Mouse (Mus musculus): ENCODE results near the gene Tbcel. TPM values are rescaled to one million over a fixed set of nuclear protein-coding genes. Genes with fewer than 3 reads are reported as not detected.

The Tbcel gene
- total and polyA plus RNA-seq, 3 experiments = 13.8 to 39.8 (median 20.4) TPM

GRCm38 (mm10) chr9:42382063-42382462 lies 125.5 kb downstream of the Tbcel start:
- Histone ChIP-seq H3K27ac (ENCODE audit: control insufficient read depth, low read depth, low read length) (no peak overlapping the region), H3K27me3 (ENCODE audit: control insufficient read depth in 1 of 2, insufficient read depth in 2 of 2, low read length in 2 of 2) (no peaks in the 10 kb centered on the region; a peak in 1 of 4 replicates), H3K79me2 (ENCODE audit: control insufficient read depth, insufficient read depth, low read length, poor library complexity) (no peaks in the 10 kb centered on the region), H3K9ac (ENCODE audit: control insufficient read depth, low read depth, low read length, poor library complexity, severe bottlenecking) (no peak overlapping the region), H3K4me1 (ENCODE audit: control insufficient read depth in 1 of 2, insufficient read depth in 2 of 2, low read length in 2 of 2) (no peaks in the 10 kb centered on the region), H3K9me3 (replicated peaks; ENCODE audit: insufficient read depth, low read length) (no peaks in the 10 kb centered on the region), H3K4me3 (ENCODE audit: control insufficient read depth in 1 of 2, insufficient read depth in 1 of 2, low read depth in 2 of 2, low read length in 2 of 2) (no peak overlapping the region), H3K36me3 (ENCODE audit: control insufficient read depth in 1 of 2, insufficient read depth in 2 of 2, low read length in 2 of 2) (no peaks in the 10 kb centered on the region)
- no peak for DNase-seq (ENCODE audit: low read depth, low spot score)
- no peak for TF ChIP-seq UBTF (IDR thresholded peaks at IDR 0.05; ENCODE audit: borderline replicate concordance, insufficient read depth, low read depth, low read length)
- TF ChIP-seq MAFK (IDR thresholded peaks at IDR 0.05; ENCODE audit: borderline replicate concordance, low read depth, low read length) = no peak
- TF ChIP-seq USF2 (IDR thresholded peaks at IDR 0.05; ENCODE audit: borderline replicate concordance in 1 of 2, insufficient read depth in 1 of 2, low read depth in 1 of 2, low read length in 2 of 2) = no peak
- no peak for TF ChIP-seq BHLHE40 (IDR thresholded peaks at IDR 0.05; ENCODE audit: borderline replicate concordance, low read depth, low read length)
- TF ChIP-seq ELF1 (IDR thresholded peaks at IDR 0.05; ENCODE audit: low read depth, low read length) = no peak
- no peak for TF ChIP-seq E2F4 (IDR thresholded peaks at IDR 0.05; ENCODE audit: borderline replicate concordance, low read depth, low read length)
- TF ChIP-seq EP300 (IDR thresholded peaks at IDR 0.05; ENCODE audit: low read depth in 1 of 2, low read length in 2 of 2) = no peak
- TF ChIP-seq USF1 (IDR thresholded peaks at IDR 0.05; ENCODE audit: low read depth, low read length) = no peak
- TF ChIP-seq NRF1 (IDR thresholded peaks at IDR 0.05; ENCODE audit: insufficient read depth, low read depth, low read length, poor library complexity, severe bottlenecking) = no peak
- TF ChIP-seq MAX (IDR thresholded peaks at IDR 0.05; ENCODE audit: low read length) = no peak
- no peak for TF ChIP-seq RCOR1 (IDR thresholded peaks at IDR 0.05; ENCODE audit: low read depth, low read length)
- TF ChIP-seq POLR2AphosphoS2 (IDR thresholded peaks at IDR 0.05; ENCODE audit: low read length) = no peak
- no peak for TF ChIP-seq MEF2A (IDR thresholded peaks at IDR 0.05; ENCODE audit: extremely low read depth, insufficient replicate concordance, low read depth, low read length, poor library complexity, severe bottlenecking)

- H3K27me3 ChIP-seq (ENCODE audit: control insufficient read depth in 1 of 2, insufficient read depth in 2 of 2, low read length in 2 of 2) = no peaks in the 10 kb centered on the region
- H3K27ac ChIP-seq (ENCODE audit: control insufficient read depth, low read depth, low read length) = no peak overlapping the region
- TF ChIP-seq MXI1 (IDR thresholded peaks at IDR 0.05; ENCODE audit: low read depth, low read length) (no peak), CHD1 (IDR thresholded peaks at IDR 0.05; ENCODE audit: low read depth, low read length) (no peak), MAX (IDR thresholded peaks at IDR 0.05; ENCODE audit: low read length) (no peak), ELF1 (IDR thresholded peaks at IDR 0.05; ENCODE audit: low read depth, low read length) (no peak), POLR2AphosphoS2 (IDR thresholded peaks at IDR 0.05; ENCODE audit: low read length) (no peak)
- H3K4me1 ChIP-seq (ENCODE audit: control insufficient read depth in 1 of 2, insufficient read depth in 2 of 2, low read length in 2 of 2) = no peaks in the 10 kb centered on the region
- no peaks in the 10 kb centered on the region for H3K9me3 ChIP-seq (replicated peaks; ENCODE audit: insufficient read depth, low read length)
- H3K4me3 ChIP-seq (ENCODE audit: control insufficient read depth in 1 of 2, insufficient read depth in 1 of 2, low read depth in 2 of 2, low read length in 2 of 2) = no peak overlapping the region
- H3K9ac ChIP-seq (ENCODE audit: control insufficient read depth, low read depth, low read length, poor library complexity, severe bottlenecking) = no peak overlapping the region
- H3K36me3 ChIP-seq (ENCODE audit: control insufficient read depth in 1 of 2, insufficient read depth in 2 of 2, low read length in 2 of 2) = no peaks in the 10 kb centered on the region
- H3K79me2 ChIP-seq (ENCODE audit: control insufficient read depth, insufficient read depth, low read length, poor library complexity) = no peaks in the 10 kb centered on the region
- DNase-seq (ENCODE audit: low read depth, low spot score) = no peak
These were observed 129.5 kb downstream of the Tbcel start for GRCm38 (mm10) chr9:42378071-42378470.

All from MEL (cell line).